Comparison of ENCODE assay signal across 11 mouse cellular contexts in genomic region chr1:89714165-89714980, GRCm38 (mm10).
DNase-seq lines count a peak whose midpoint lies in the region.
"Had no signal": no experiment of that assay in that cellular context is flagged by ENCODE, and none has a peak within 500 bp of the region (broad histone marks: within the 10 kb centered on the region; RNA-seq: fewer than 3 reads in every experiment).

No protein-coding gene starts in this region.

- peak; percentile 32 for DNase-seq in retina, postnatal 1 day
- no peak for DNase-seq in retina, embryonic 14.5 days (ENCODE audit: low spot score)
- DNase-seq in kidney, adult 11 months = peak; percentile 82
- peak; percentile 74 to 84 for DNase-seq in kidney, postnatal 36 days
- DNase-seq in thymus, postnatal 14 days = no peak
- no peak for DNase-seq in adrenal gland, adult (ENCODE audit: inconsistent age in 2 of 2, low spot score in 1 of 2)
- no peak for DNase-seq in ovary, postnatal 14 days (ENCODE audit: low spot score)
- DNase-seq: adrenal gland, postnatal 25 days; cerebellum, adult 11 months; embryo, embryonic 11 days; layer of hippocampus, postnatal 36 days had no signal

Comparison
In these comparisons a context has a peak if more than half of its experiments do, and no peak if none do; other contexts are left out.
1. DNase-seq: peak in retina, postnatal 1 day (single experiment), kidney, adult 11 months (single experiment) and kidney, postnatal 36 days (2 of 2); none in retina, embryonic 14.5 days (single experiment), thymus, postnatal 14 days (single experiment), adrenal gland, adult (0 of 2) and ovary, postnatal 14 days (single experiment).